Mouse (Mus musculus): ENCODE measurements around the gene Nthl1. TPM values are rescaled to one million over a fixed set of nuclear protein-coding genes. Genes with fewer than 3 reads are reported as not detected.

Gene Nthl1
- polyA plus RNA-seq (2015; fragmentation: Nextera tagmentation; extraction: Ambion mirVana): 10.0 and 10.8 TPM in 2 replicates

- peaks cover 17% of the 10 kb centered on the region for H3K4me1 ChIP-seq (replicated peaks)
- WGBS: 2% methylated on average over 51 of the region's 51 CpGs
- peak within 1 kb of the TSS; percentile 71 for H3K27ac ChIP-seq
- peak within 1 kb of the TSS; percentile 77 for H3K9ac ChIP-seq (replicated peaks)
- peak within 1 kb of the TSS; percentile 71 for H3K4me3 ChIP-seq (replicated peaks)
- no peaks in the 10 kb centered on the region for H3K9me3 ChIP-seq
- peaks cover 38% of the 10 kb centered on the region for H3K36me3 ChIP-seq
- H3K27me3 ChIP-seq: no peaks in the 10 kb centered on the region
- peak; percentile 92 for ATAC-seq
- peak within 1 kb of the TSS; percentile 88 for H3K4me2 ChIP-seq (replicated peaks)
Observed at GRCm38 (mm10) chr17:24632167-24632812, at the start of gene Nthl1, which contains the start of gene Tsc2. Nthl1 (plus strand) TSS chr17:24632680. Tsc2 (minus strand) TSS chr17:24632630.

GRCm38 (mm10) chr17:24583599-24584460 is 48.6 kb upstream of the Nthl1 start:
- H3K9ac ChIP-seq (replicated peaks): no peak overlapping the region
- no peak overlapping the region for H3K4me3 ChIP-seq (replicated peaks)
- peaks cover 89% of the 10 kb centered on the region for H3K36me3 ChIP-seq
- no peaks in the 10 kb centered on the region for H3K4me1 ChIP-seq (replicated peaks)
- ATAC-seq: no peak
- no peak overlapping the region for H3K27ac ChIP-seq
- H3K9me3 ChIP-seq: no peaks in the 10 kb centered on the region
- H3K27me3 ChIP-seq: no peaks in the 10 kb centered on the region
- 73% methylated on average over 5 of the region's 5 CpGs for WGBS
- H3K4me2 ChIP-seq (replicated peaks): no peak overlapping the region

- Histone ChIP-seq H3K36me3 (peaks cover 86% of the 10 kb centered on the region), H3K4me1 (replicated peaks) (no peaks in the 10 kb centered on the region), H3K9ac (replicated peaks) (no peak overlapping the region), H3K4me2 (replicated peaks) (no peak overlapping the region), H3K4me3 (replicated peaks) (no peak overlapping the region), H3K9me3 (no peaks in the 10 kb centered on the region), H3K27ac (no peak overlapping the region), H3K27me3 (no peaks in the 10 kb centered on the region)
- ATAC-seq: no peak
- 87% methylated on average over 3 of the region's 3 CpGs for WGBS
Observed at GRCm38 (mm10) chr17:24584520-24584919, 48.0 kb upstream of the Nthl1 start.

- no peaks in the 10 kb centered on the region for H3K27me3 ChIP-seq
- no peak overlapping the region for H3K4me2 ChIP-seq (replicated peaks)
- ATAC-seq: no peak
- no peak overlapping the region for H3K9ac ChIP-seq (replicated peaks)
- peaks cover 84% of the 10 kb centered on the region for H3K36me3 ChIP-seq
- WGBS: 99% methylated on average over 4 of the region's 4 CpGs
- H3K9me3 ChIP-seq: no peaks in the 10 kb centered on the region
- no peaks in the 10 kb centered on the region for H3K4me1 ChIP-seq (replicated peaks)
- H3K27ac ChIP-seq: no peak overlapping the region
- H3K4me3 ChIP-seq (replicated peaks): no peak overlapping the region
Observed at GRCm38 (mm10) chr17:24586532-24586931, 45.9 kb upstream of the Nthl1 start.

GRCm38 (mm10) chr17:24590943-24591342 is 41.5 kb upstream of the Nthl1 start:
- H3K36me3 ChIP-seq: peaks cover 92% of the 10 kb centered on the region
- 88% methylated on average over 3 of the region's 3 CpGs for WGBS
- no peaks in the 10 kb centered on the region for H3K27me3 ChIP-seq
- no peaks in the 10 kb centered on the region for H3K9me3 ChIP-seq
- H3K4me3 ChIP-seq (replicated peaks): no peak overlapping the region
- H3K4me2 ChIP-seq (replicated peaks): no peak overlapping the region
- H3K27ac ChIP-seq: no peak overlapping the region
- no peak for ATAC-seq
- no peaks in the 10 kb centered on the region for H3K4me1 ChIP-seq (replicated peaks)
- H3K9ac ChIP-seq (replicated peaks): 0 out of 2 replicates have a peak overlapping the region, but pooled peaks have one; percentile 4

GRCm38 (mm10) chr17:24591695-24592094 is 40.8 kb upstream of the Nthl1 start:
- ATAC-seq: no peak
- 97% methylated on average over 5 of the region's 5 CpGs for WGBS

DNA sequence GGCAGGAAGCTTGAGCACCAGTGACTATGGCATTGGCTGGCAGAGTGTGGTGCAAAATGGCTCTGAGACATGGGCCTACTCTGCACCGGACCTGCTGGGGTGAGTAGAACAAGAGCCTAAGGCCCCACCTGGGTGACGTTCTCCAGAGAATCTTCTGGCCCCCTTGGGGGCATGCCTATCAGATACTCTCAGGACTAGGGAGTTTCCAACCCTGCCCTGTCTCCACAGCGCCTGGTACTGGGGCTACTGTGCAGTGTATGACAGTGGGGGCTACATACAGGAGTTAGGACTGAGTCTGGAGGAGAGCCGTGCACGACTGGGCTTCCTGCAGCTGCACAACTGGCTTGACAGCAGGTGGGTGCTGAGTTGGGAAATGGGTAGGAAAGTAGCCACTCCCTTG is 39.2 kb upstream of the Nthl1 start:
- H3K4me2 ChIP-seq (replicated peaks): no peak overlapping the region
- no peaks in the 10 kb centered on the region for H3K9me3 ChIP-seq
- H3K4me3 ChIP-seq (replicated peaks): no peak overlapping the region
- H3K9ac ChIP-seq (replicated peaks): no peak overlapping the region
- H3K27ac ChIP-seq: no peak overlapping the region
- WGBS: 91% methylated on average over 5 of the region's 5 CpGs
- no peaks in the 10 kb centered on the region for H3K27me3 ChIP-seq
- peaks cover 93% of the 10 kb centered on the region for H3K36me3 ChIP-seq
- no peak for ATAC-seq
- no peaks in the 10 kb centered on the region for H3K4me1 ChIP-seq (replicated peaks)

More at GRCm38 (mm10) chr17:24591695-24592094, 40.8 kb upstream of the Nthl1 start:
- H3K4me3 ChIP-seq (replicated peaks): no peak overlapping the region
- no peak overlapping the region for H3K4me2 ChIP-seq (replicated peaks)
- H3K9ac ChIP-seq (replicated peaks): no peak overlapping the region
- H3K9me3 ChIP-seq: no peaks in the 10 kb centered on the region
- H3K27me3 ChIP-seq: no peaks in the 10 kb centered on the region
- H3K36me3 ChIP-seq: peaks cover 92% of the 10 kb centered on the region
- H3K27ac ChIP-seq: no peak overlapping the region
- H3K4me1 ChIP-seq (replicated peaks): no peaks in the 10 kb centered on the region

- no peak overlapping the region for H3K4me2 ChIP-seq (replicated peaks)
- no peaks in the 10 kb centered on the region for H3K4me1 ChIP-seq (replicated peaks)
- H3K9ac ChIP-seq (replicated peaks): no peak overlapping the region
- no peaks in the 10 kb centered on the region for H3K9me3 ChIP-seq
- 95% methylated on average over 26 of the region's 26 CpGs for WGBS
- no peak overlapping the region for H3K27ac ChIP-seq
- H3K36me3 ChIP-seq: peaks cover 97% of the 10 kb centered on the region
- peak; percentile 22; the same call in 1 of the 2 replicates for ATAC-seq
- H3K4me3 ChIP-seq (replicated peaks): no peak overlapping the region
- no peaks in the 10 kb centered on the region for H3K27me3 ChIP-seq
Observed at GRCm38 (mm10) chr17:24593992-24594890, 38.2 kb upstream of the Nthl1 start.

DNA sequence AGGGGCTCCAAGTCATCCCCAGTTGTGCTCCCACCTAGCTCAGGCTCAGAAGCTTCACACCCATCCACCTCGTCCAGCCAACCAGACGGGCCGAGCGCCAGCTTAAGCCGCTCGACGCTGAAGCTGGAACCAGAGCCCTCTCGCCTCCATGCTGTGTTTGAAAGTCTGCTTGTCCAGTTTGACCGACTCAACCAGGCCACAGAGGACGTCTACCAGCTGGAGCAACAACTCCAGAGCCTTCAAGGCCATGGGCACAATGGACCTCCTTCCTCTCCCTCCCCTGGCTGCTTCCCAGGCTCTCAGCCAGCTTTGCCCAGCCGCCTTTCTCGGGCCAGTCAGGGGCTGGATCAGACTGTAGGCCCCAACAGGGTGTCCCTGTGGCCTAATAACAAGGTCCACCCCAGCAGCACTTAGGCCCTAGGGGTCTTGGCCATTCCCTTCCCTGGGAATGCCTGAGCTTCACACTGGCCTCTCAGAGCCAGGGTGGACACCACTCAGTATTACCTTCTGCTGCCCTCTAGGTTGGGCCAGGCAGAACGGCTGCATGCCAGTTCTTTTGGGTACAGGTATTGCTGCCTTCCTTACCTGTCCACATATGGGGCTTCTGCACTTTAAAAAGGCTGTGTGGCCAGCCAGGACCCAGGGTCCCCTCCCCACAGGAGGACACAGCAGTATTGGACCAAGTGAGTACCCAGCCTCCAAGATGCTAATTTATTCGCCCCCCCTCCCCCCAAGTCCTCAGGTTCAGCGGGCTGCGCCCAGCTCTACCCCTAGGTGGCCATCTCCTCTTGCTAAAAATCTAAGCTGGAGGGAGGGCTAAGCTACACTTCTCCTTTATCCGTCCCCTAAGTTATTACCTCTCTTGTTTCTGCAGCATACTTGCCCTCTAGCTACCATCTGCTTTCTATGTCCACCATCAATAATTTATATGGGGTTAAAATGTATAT is 37.1 kb upstream of the Nthl1 start:
- WGBS: 79% methylated on average over 17 of the region's 17 CpGs
- H3K4me2 ChIP-seq (replicated peaks): no peak overlapping the region
- no peaks in the 10 kb centered on the region for H3K9me3 ChIP-seq

GRCm38 (mm10) chr17:24596073-24596466 is 36.4 kb upstream of the Nthl1 start:
- no peaks in the 10 kb centered on the region for H3K4me1 ChIP-seq (replicated peaks)
- peaks cover 99% of the 10 kb centered on the region for H3K36me3 ChIP-seq
- no peak overlapping the region for H3K4me3 ChIP-seq (replicated peaks)
- no peak overlapping the region for H3K4me2 ChIP-seq (replicated peaks)
- H3K9me3 ChIP-seq: no peaks in the 10 kb centered on the region
- no peak for ATAC-seq
- no peak overlapping the region for H3K27ac ChIP-seq
- WGBS: 89% methylated on average over 5 of the region's 5 CpGs
- no peak overlapping the region for H3K9ac ChIP-seq (replicated peaks)
- H3K27me3 ChIP-seq: no peaks in the 10 kb centered on the region

More for the DNA sequence above, 37.1 kb upstream of the Nthl1 start:
- Histone ChIP-seq H3K9ac (replicated peaks) (no peak overlapping the region), H3K4me1 (replicated peaks) (no peaks in the 10 kb centered on the region), H3K27ac (no peak overlapping the region), H3K4me3 (replicated peaks) (no peak overlapping the region), H3K36me3 (peaks cover 99% of the 10 kb centered on the region), H3K27me3 (no peaks in the 10 kb centered on the region)
- ATAC-seq: no peak
